Mouse (Mus musculus): Measurements from ENCODE around the gene Slc46a1. TPM values are rescaled to one million over a fixed set of nuclear protein-coding genes. Genes with fewer than 3 reads are reported as not detected.
A peak's percentile ranks its signal among the peaks of the same experiment; 100 is the strongest.

Gene Slc46a1
- total RNA-seq, 2 experiments from 2014 or later = 31.9 to 40.0 TPM

GRCm38 (mm10) chr11:78454276-78454675 lies 11.2 kb upstream of the Slc46a1 start:
- DNase-seq = no peak

DNA sequence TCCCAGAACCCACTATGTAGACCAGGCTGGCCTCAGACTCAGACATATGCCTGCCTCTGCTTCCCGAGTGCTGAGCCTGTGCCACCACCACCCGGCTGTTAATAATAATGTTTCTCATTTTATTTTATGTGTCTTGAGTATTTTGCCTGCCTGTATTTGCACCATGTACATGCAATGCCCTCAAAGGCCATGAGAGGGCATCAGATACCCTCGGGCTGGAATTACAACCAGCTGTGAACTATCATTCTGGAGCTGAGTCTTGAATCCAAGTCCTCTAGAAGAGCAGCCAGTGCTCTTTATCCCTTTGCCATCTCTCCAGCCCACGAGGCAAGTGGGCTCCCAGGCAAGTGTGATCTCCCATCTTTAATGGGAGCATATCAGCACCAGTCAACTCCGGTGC lies 10.2 kb upstream of the Slc46a1 start:
- DNase-seq = peak; percentile 61 to 65

GRCm38 (mm10) chr11:78458740-78459139 lies 6.8 kb upstream of the Slc46a1 start:
- no peak for DNase-seq

- no peak for DNase-seq
Observed at GRCm38 (mm10) chr11:78461894-78462293, 3.6 kb upstream of the Slc46a1 start.

- DNase-seq = no peak
Observed at GRCm38 (mm10) chr11:78462669-78463068, 2.8 kb upstream of the Slc46a1 start.

DNA sequence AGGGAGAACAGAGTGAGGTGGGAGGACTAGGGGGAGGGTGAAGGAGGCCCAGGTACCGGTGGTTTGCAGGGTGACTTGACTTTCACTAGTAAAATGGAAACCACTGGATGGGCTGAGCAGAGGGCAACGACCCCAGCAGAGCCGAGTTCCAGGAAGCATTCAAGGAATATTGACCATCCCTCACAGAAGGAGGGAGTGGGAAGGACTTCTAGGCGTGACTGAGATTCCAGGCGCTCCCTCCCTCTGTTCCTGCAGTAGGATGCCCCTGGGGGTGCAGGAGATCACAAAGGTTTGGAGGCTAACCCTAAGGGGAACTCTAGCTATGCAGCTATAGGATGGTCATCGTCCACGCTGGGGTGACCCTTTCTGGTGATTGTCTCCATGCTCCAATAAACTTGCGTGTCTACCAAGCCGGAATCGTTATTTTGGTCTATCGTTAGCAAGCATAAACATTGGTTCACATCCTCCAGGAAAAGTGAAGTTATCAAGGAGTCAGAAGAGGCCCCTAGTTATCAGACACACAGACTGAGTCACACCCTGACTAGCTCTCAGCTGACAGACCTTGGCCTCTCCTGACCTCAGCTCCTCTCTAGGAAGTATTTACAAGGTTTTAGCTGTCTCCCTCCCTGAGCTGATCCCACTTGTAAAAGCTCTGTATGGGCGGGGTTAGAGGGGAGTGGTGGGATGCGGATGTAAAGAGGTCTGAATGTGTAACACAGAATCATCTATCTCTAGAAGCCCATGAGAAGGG lies 2.0 kb upstream of the Slc46a1 start:
- peak; percentile 62 to 66 for DNase-seq

DNA sequence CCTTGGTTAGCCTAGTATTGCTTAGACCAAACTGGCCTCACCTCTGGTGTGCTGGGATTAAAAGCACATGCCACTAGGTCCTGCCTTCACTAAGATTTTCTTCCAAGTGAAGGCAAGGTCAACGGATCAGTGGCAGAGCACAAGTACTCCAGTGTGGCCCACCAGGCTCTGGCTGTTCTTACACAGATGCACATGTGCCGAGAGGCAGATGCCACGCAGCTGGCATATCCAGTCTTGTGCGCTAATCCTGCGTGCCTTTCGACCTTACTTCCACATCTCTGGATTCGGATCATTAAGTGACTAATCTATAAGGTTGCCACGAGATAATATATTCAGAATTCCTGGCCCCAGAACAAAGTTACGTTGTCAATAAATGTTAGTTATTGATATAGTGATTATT lies 381 bp upstream of the Slc46a1 start:
- no peak for DNase-seq

GRCm38 (mm10) chr11:78466242-78466912 lies 880 bp downstream of the Slc46a1 start:
- no peak for DNase-seq

- DNase-seq = no peak
Observed at GRCm38 (mm10) chr11:78467515-78467914, 2.0 kb downstream of the Slc46a1 start.

DNA sequence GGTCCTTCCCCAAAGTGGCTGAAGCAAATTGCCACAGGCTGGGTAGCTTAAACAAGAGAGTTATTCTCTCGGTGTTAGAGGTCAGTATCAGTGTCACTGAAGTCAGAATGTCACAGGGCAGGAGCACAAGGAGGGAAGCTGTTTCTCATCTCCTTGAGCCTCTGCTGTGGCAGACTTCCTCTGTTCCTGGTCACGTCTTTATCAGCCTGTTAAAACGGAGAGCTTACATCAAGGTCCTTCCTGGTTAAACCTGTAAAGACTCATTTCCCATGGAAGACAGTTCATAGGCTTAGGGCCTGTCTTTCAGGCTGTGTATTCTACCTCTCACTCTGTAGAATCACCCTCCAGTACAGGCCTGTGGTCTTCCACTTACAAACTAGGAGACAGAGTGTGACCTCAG lies 2.4 kb downstream of the Slc46a1 start:
- no peak for DNase-seq

DNA sequence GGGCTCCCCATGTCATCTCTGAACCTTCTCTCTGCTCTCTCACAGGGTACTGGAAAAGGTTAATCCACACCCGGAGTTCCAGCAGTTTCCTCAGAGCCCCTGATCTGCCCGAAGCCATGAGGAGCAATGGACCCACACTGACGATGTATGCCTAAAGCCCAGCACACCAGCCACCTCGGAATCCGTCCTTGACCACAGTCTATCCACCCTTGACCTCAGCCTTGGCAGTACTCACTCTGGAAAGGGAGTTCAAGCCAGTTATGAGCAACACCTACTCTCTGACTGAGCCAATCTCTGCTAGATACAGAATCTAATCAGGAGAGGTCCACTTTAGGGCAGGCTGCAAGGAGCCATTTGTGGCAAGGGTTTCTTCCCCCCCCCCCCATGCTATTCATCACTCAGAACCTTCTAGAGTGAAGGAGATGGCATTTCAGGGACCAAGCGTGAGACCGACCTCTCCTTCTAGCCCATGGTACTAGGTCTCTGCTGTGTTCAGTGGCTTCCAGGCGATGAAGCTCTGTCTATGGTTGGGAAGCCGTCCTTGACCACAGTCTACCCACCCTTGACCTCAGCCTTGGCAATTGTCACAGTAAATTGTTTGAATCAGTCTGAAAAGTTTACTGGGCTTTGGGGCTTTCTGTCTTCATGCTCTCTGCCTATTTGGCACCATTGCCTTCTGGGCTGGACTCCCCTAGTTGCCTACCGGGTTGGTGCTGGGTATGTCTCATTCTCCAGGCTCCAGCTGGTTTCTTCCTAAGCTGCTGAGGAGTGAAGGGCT lies 6.0 kb downstream of the Slc46a1 start:
- peak; percentile 48 to 63 for DNase-seq

GRCm38 (mm10) chr11:78475289-78475688 lies 9.8 kb downstream of the Slc46a1 start:
- DNase-seq = no peak

DNA sequence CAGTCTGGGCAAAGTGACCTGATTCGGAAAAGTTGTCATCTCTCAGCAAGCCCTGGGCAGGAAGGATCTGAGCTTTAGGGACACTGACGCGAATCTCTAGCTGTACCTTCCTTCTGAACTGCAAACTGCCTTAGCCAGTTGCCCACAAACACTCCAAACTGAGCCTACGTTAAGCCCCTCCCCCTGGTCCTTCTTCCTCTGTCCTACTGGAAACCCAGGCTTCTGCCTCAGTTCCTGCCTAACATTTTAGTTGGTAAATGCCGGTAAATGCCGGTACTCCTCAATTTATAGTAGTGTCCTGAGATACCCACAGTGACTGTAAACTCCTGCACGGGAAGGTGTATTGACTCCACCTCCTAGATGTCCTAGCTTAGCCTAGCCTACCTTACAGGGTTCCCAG lies 18.1 kb downstream of the Slc46a1 start:
- DNase-seq = no peak

DNA sequence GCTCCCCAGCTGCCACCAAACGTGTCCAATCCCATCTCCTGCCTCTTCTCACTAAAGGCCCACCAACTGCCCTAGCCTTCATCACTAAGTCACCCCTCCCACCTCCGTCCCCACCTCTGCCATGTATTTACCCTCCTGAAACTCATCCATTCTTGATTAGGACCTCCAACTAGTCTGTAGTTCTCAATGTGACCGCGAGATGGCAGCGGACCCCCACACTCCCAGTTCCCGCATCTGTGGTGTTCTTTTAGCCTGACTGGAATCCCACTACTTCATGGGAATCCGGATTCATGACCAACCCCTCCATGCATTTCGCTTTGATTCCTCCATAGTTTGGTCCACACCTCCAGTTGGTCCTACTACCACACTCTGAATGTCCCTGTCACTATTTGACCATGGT lies 22.7 kb downstream of the Slc46a1 start:
- DNase-seq = peak; percentile 74 to 78

- peak; percentile 67 to 70 for DNase-seq
Observed at GRCm38 (mm10) chr11:78490781-78491241, 25.3 kb downstream of the Slc46a1 start.

DNA sequence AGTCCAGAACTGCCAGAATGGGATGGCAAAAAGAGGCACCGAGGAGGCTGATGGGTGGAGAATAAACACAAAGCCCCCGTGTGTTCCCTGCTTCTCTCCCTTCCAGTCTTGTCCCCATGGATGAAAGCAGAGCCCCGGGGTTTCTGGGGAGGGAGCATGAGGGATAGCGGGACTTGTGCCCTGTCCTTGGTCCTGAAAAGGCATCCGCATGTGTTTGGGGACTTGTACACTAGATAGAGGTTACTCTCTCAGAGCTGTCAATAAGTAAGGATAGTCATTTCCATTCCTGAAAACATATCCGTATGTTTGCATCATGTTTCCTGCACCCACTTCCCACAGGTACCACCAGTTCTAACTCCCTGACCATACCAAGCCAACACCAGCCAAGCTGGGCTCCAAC lies 30.4 kb downstream of the Slc46a1 start:
- peak; percentile 55 to 63 for DNase-seq

GRCm38 (mm10) chr11:78497071-78497541 lies 31.6 kb downstream of the Slc46a1 start:
- peak; percentile 35 to 59 for DNase-seq

DNA sequence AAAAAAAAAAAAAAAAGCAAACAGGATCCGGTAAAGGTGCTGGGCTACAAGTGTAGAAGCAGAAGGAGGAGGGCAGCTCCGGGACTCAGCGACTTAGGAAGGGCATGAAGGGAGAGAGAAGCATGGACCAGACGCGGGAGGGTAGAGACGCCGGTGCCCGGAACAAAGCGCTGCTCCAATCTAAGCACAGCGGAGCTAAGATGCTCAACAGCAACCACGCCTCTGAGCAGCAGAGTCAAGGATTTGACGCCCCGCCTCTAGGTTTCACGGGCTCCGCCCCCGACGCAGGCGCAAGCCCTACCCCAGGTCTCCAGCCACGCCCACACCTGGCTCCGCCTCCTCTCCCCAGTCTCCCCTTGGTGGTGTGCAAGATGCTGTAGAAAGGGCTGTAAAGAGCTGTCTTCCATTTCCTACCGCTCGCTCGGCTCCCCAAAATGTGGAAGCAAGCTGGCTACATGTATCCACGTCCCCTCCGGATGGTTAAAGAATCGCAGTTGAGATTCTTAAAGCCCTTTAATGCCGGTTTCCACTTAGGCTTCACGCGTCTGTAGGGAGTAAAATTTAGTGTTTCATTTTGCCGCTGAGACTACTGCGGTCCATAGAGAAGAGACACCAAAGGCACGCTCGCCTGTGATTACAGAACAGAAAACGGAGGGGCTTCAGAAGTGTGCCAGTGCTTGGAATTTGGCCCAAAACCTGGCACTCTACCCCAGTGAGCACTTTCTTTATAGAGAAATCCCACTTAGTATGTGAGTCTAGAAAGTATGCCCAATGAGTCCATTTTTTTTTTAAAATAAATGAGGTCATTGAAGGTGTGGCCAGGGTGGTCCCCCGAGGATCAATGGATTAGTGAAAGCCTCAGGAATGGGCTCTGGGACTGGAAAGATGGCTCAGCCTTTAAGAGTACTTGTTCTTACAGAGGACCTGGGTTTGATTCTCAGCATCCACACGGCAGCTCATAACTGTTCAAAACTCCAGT lies 32.3 kb downstream of the Slc46a1 start, which contains the start of gene Sarm1:
Sarm1 (minus strand) TSS at position 211 of the 979 bp plus-strand sequence.
- DNase-seq = peak; percentile 95 to 98

DNA sequence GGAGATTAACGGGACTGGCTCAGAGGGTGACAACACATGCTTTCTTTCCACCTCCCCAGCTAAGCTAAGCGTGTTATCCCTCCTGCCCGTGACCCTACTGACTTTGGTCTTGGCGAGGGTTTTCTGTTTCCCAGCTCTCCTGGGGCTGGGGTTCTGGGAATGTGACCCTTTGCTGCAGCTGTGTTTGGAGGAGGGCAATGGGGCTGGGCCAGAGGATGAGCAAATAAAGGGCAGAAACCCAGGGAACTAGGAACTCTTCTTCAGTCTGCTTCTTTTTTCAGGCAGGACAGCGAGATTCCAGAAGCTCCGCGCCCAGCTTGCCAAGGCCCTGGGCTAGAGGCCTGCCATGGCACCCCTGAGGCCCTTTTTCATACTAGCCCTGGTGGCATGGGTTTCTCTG lies 33.5 kb downstream of the Slc46a1 start, which contains the start of gene Vtn:
Vtn (plus strand) TSS at position 88 of the 400 bp plus-strand sequence.
- DNase-seq = no peak

- DNase-seq = no peak
Observed at GRCm38 (mm10) chr11:78499543-78499942, 34.0 kb downstream of the Slc46a1 start.

DNA sequence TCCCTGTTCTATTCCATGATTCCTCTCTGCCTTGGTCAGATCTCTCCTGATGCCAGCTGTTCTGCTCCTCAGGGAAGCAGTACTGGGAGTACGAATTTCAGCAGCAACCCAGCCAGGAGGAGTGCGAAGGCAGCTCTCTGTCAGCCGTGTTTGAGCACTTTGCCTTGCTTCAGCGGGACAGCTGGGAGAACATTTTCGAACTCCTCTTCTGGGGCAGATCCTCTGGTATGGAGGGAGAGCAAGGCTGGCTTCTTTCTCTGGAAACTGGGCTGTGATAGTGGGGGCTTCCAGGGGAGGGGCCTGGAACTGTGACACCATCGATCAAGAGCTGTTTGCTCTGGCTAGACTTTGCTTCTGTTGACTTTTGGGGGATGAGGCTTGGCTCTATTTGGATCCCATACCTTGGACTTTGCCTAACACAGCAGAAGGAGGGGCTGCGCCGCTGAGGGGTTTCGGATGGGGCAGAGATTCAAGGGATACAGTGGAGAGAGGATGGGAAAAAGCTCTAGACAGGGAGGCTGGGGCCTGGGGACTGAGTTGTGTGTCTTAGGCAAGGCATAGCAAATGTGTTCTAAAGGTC lies 35.2 kb downstream of the Slc46a1 start:
- DNase-seq = no peak

All from adrenal gland, postnatal 36 days (tissue).